Mouse (Mus musculus) stomach, embryonic 15.5 days (tissue): ENCODE results near the gene Gusb. TPM values are rescaled to one million over a fixed set of nuclear protein-coding genes. Genes with fewer than 3 reads are reported as not detected.

Source experiments
- ATAC-seq: fragments of 200-750 bp; cut with Nextera tagmentation; 2 replicates; pipeline ENCODE4 v1.8.0; 2017; ENCODE audit warnings: low read depth, moderate number of reproducible peaks, moderate TSS enrichment; ENCODE audit not compliant: insufficient read depth, low FRiP score
- H3K27ac ChIP-seq: fragments of 300-500 bp; sonication (generic); 2 replicates; pipeline ENCODE4 v1.5.1; 2015; ENCODE audit warnings: mild to moderate bottlenecking, inconsistent platforms
- H3K27me3 ChIP-seq: fragments of 300-500 bp; sonication (generic); replicated peaks from 2 replicates; pipeline ENCODE4 v1.6.1; 2015; ENCODE audit warnings: inconsistent platforms
- H3K36me3 ChIP-seq: fragments of 300-500 bp; sonication (generic); 2 replicates; pipeline ENCODE4 v1.6.1; 2015; ENCODE audit warnings: inconsistent platforms
- H3K4me1 ChIP-seq: fragments of 300-500 bp; sonication (generic); 2 replicates; pipeline ENCODE4 v1.6.1; 2015; ENCODE audit warnings: inconsistent platforms
- H3K4me2 ChIP-seq: fragments of 300-500 bp; sonication (generic); 2 replicates; pipeline ENCODE4 v1.6.1; 2015; ENCODE audit warnings: mild to moderate bottlenecking, inconsistent platforms
- H3K4me3 ChIP-seq: fragments of 300-500 bp; sonication (generic); replicated peaks from 2 replicates; pipeline ENCODE4 v1.5.1; 2015; ENCODE audit warnings: inconsistent platforms
- H3K9ac ChIP-seq: fragments of 300-500 bp; sonication (generic); 2 replicates; pipeline ENCODE4 v1.6.1; 2015; ENCODE audit warnings: inconsistent platforms
- H3K9me3 ChIP-seq: fragments of 300-500 bp; sonication (generic); 2 replicates; pipeline ENCODE4 v1.6.1; 2016; ENCODE audit warnings: inconsistent platforms
- WGBS: fragments of 180-500 bp; shearing (Covaris S2); methylation state at CpG from one replicate; pipeline ENCODE4 v1.1.7; 2015; 5-methylcytosine and 5-hydroxymethylcytosine counted together
- polyA plus RNA-seq: library from polyadenylated mRNA; unstranded; fragments of >200 nt; fragmentation: Nextera tagmentation; extraction: Ambion mirVana; gene quantifications from 2 replicates; pipeline ENCODE4 v1.2.1, GENCODE M21; 2015

The Gusb gene
- polyA plus RNA-seq, 1 experiment from 2014 or later, result 68.3 TPM

DNA sequence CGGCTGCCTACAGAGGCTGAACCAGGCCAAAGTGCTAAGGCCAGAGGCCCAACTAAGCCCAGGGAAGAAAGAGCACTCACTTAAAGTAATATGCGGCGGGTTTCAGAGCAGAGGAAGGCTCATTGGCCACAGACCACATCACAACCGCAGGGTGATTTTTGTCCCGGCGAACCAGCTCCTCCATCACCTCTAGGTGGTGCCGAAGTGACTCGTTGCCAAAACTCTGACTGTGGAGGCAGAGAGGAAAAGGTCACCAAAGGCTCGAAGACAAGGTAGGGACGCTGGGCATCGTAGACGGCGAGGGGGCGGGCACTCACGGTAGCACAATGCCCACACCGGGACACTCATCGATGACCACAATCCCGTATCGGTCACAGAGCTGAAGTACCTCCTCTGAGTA, 5.1 kb downstream of the Gusb start:
- no peak overlapping the region for H3K27ac ChIP-seq
- no peak overlapping the region for H3K9ac ChIP-seq
- no peak for ATAC-seq
- 68% methylated on average over 19 of the region's 19 CpGs for WGBS
- H3K27me3 ChIP-seq, result no peaks in the 10 kb centered on the region
- no peaks in the 10 kb centered on the region for H3K9me3 ChIP-seq
- peaks cover 11% of the 10 kb centered on the region; the same call in 1 of the 2 replicates for H3K4me1 ChIP-seq
- H3K4me3 ChIP-seq, result no peak overlapping the region
- no peak overlapping the region for H3K4me2 ChIP-seq
- H3K36me3 ChIP-seq, result 0 out of 2 replicates have a peak, but pooled peaks cover 8% of the 10 kb centered on the region

- H3K4me2 ChIP-seq, result no peak overlapping the region
- H3K27ac ChIP-seq, result no peak overlapping the region
- H3K4me3 ChIP-seq, result no peak overlapping the region
- ATAC-seq, result no peak
- H3K27me3 ChIP-seq, result no peaks in the 10 kb centered on the region
- H3K4me1 ChIP-seq, result no peaks in the 10 kb centered on the region
- no peaks in the 10 kb centered on the region for H3K9me3 ChIP-seq
- WGBS, result 91% methylated on average over 7 of the region's 7 CpGs
- H3K36me3 ChIP-seq, result 0 out of 2 replicates have a peak, but pooled peaks cover 8% of the 10 kb centered on the region
- H3K9ac ChIP-seq, result no peak overlapping the region
These were observed 7.9 kb downstream of the Gusb start for GRCm38 (mm10) chr5:129994989-129995388.

GRCm38 (mm10) chr5:129993374-129993773, 9.5 kb downstream of the Gusb start:
- no peak overlapping the region for H3K4me2 ChIP-seq
- H3K27ac ChIP-seq, result no peak overlapping the region
- no peaks in the 10 kb centered on the region for H3K27me3 ChIP-seq
- no peaks in the 10 kb centered on the region for H3K9me3 ChIP-seq
- H3K4me1 ChIP-seq, result no peaks in the 10 kb centered on the region
- ATAC-seq, result no peak
- no peak overlapping the region for H3K4me3 ChIP-seq
- H3K9ac ChIP-seq, result no peak overlapping the region
- WGBS, result 86% methylated on average over 14 of the region's 14 CpGs
- H3K36me3 ChIP-seq, result peaks cover 8% of the 10 kb centered on the region; the same call in 1 of the 2 replicates

DNA sequence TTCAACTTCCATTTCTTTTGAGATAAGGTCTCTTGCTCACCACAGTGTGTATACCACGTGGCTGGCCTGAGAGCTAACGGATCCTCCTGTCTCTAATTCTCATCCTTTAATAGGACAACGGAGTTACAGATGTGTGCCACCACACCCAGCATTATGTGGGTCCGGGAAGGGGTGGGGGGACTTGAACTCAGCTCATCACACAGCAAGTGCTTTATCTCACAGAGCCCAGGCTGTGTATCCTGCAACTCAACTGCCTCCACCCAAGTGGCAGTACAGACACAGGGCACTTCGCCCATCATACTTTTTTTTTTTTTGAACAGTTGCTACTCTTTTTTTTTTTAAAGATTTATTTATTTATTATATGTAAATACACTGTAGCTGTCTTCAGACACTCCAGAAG, 11.0 kb downstream of the Gusb start:
- Histone ChIP-seq H3K9ac (no peak overlapping the region), H3K27me3 (no peaks in the 10 kb centered on the region), H3K4me3 (no peak overlapping the region), H3K36me3 (peaks cover 7% of the 10 kb centered on the region; the same call in 1 of the 2 replicates), H3K4me1 (no peaks in the 10 kb centered on the region), H3K27ac (no peak overlapping the region), H3K4me2 (no peak overlapping the region), H3K9me3 (no peaks in the 10 kb centered on the region)
- 82% methylated on average over 5 of the region's 5 CpGs for WGBS
- peak; percentile 78 for ATAC-seq

DNA sequence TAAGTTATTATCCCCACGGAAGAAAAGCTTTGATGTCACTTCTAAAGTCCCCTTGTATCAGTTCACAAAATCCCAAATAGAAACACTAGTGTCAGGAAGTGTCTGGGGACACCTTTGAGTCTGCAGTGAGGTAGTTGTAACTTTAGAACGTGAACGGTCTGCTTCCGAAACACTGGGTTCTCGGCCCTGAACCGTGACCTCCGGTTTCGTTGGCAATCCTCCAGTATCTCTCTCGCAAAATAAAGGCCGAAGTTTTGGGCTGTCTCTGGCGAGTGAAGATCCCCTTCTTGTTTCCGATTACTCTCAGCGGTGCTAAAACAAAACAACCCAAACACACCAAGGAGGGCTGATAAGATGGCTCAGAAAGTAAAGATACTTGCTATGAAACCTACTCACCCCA, 13.5 kb downstream of the Gusb start:
- Histone ChIP-seq H3K4me1 (no peaks in the 10 kb centered on the region), H3K27me3 (no peaks in the 10 kb centered on the region), H3K9me3 (no peaks in the 10 kb centered on the region), H3K9ac (no peak overlapping the region), H3K4me2 (no peak overlapping the region), H3K4me3 (no peak overlapping the region), H3K27ac (no peak overlapping the region), H3K36me3 (no peaks in the 10 kb centered on the region; the same call in 1 of the 2 replicates)
- no peak for ATAC-seq
- WGBS, result 84% methylated on average over 13 of the region's 13 CpGs

GRCm38 (mm10) chr5:129980216-129980615, 22.6 kb downstream of the Gusb start:
- Histone ChIP-seq H3K36me3 (no peaks in the 10 kb centered on the region), H3K9ac (no peak overlapping the region), H3K27ac (no peak overlapping the region), H3K27me3 (no peaks in the 10 kb centered on the region), H3K4me1 (no peaks in the 10 kb centered on the region), H3K9me3 (no peaks in the 10 kb centered on the region), H3K4me2 (no peak overlapping the region), H3K4me3 (no peak overlapping the region)
- ATAC-seq, result no peak
- WGBS, result 42% methylated on average over 3 of the region's 3 CpGs

GRCm38 (mm10) chr5:129978608-129979007, 24.2 kb downstream of the Gusb start:
- ATAC-seq, result no peak
- H3K9me3 ChIP-seq, result no peaks in the 10 kb centered on the region
- H3K27me3 ChIP-seq, result no peaks in the 10 kb centered on the region
- no peak overlapping the region for H3K4me3 ChIP-seq
- H3K36me3 ChIP-seq, result no peaks in the 10 kb centered on the region
- no peak overlapping the region for H3K9ac ChIP-seq
- H3K4me1 ChIP-seq, result no peaks in the 10 kb centered on the region
- H3K4me2 ChIP-seq, result no peak overlapping the region
- no peak overlapping the region for H3K27ac ChIP-seq
- 84% methylated on average over 5 of the region's 5 CpGs for WGBS

DNA sequence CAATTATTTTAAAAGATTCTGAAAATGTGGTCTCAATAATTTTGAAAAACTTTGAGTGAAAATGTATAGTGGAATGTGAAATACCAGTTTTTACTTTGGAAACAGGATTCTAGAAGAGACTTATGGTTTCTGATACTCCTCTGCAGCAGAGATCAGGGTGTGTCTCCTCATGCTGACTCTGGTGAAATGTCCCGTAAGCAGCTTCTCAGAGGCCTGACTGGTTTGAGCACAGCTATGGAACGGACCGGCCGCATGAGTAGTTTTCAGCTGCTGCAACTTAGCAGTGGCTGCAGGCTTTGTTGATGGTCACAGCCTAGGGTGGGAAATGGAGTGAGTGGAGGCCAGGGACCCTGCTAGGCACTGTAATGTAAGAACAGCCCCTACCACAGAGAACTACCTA, 25.1 kb downstream of the Gusb start:
- Histone ChIP-seq H3K4me3 (no peak overlapping the region), H3K27ac (no peak overlapping the region), H3K27me3 (no peaks in the 10 kb centered on the region), H3K4me2 (no peak overlapping the region), H3K4me1 (no peaks in the 10 kb centered on the region), H3K9ac (no peak overlapping the region), H3K36me3 (no peaks in the 10 kb centered on the region), H3K9me3 (no peaks in the 10 kb centered on the region)
- no peak for ATAC-seq
- 85% methylated on average over 4 of the region's 4 CpGs for WGBS

GRCm38 (mm10) chr5:129974866-129975311, 28.0 kb downstream of the Gusb start:
- H3K4me2 ChIP-seq, result no peak overlapping the region
- H3K27me3 ChIP-seq, result no peaks in the 10 kb centered on the region
- H3K4me3 ChIP-seq, result no peak overlapping the region
- H3K27ac ChIP-seq, result no peak overlapping the region
- no peak overlapping the region for H3K9ac ChIP-seq
- no peaks in the 10 kb centered on the region for H3K36me3 ChIP-seq
- ATAC-seq, result peak; percentile 86; the same call in 1 of the 2 replicates
- H3K9me3 ChIP-seq, result no peaks in the 10 kb centered on the region
- 50% methylated on average over 4 of the region's 4 CpGs for WGBS
- no peaks in the 10 kb centered on the region for H3K4me1 ChIP-seq

DNA sequence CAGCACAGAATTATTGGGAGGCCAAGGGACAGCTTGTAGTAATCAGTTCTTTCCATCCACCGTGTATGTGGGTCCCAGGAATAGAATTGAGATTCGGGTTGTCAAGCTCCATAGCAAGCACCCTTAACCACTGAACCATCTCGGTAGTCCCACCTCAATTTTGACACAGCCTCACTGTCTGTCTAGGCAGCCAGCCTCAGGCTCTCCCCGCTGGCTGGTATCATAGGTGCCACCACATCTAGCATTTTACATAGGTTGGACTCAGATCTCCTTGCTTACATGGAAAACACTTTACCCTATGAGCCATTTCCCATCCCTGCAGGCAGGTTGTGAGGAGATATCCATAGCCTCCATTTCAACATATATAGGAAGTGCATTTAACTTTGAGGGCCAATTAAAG, 28.5 kb downstream of the Gusb start:
- ATAC-seq, result no peak
- WGBS, result 80% methylated on average over 4 of the region's 4 CpGs

DNA sequence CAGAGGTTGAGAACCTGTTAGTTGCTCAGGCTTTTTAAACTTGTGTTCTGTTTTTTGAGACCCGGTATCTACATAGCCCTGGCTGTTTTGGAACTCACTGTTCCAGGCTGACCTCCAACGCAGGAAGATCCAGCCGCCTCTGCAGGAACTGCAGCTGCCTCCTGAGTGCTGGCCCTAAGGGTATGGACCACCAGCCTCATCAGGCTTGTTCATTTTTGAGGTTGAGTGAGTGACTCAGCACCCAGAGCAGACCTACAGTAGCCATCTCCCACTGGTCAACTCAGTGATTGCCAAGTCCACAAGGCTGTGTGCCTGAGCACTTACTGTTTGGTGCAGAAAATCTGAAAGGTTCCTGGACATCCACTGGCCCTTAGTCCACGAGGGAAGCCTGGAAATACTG, 31.4 kb downstream of the Gusb start:
- 84% methylated on average over 4 of the region's 4 CpGs for WGBS
- Histone ChIP-seq H3K4me3 (no peak overlapping the region), H3K4me2 (no peak overlapping the region), H3K27me3 (no peaks in the 10 kb centered on the region), H3K27ac (no peak overlapping the region), H3K9me3 (no peaks in the 10 kb centered on the region), H3K4me1 (no peaks in the 10 kb centered on the region), H3K9ac (no peak overlapping the region), H3K36me3 (no peaks in the 10 kb centered on the region)
- ATAC-seq, result no peak

More for the DNA sequence above, 28.5 kb downstream of the Gusb start:
- Histone ChIP-seq H3K4me3 (no peak overlapping the region), H3K27me3 (no peaks in the 10 kb centered on the region), H3K27ac (no peak overlapping the region), H3K9ac (no peak overlapping the region), H3K4me1 (no peaks in the 10 kb centered on the region), H3K9me3 (no peaks in the 10 kb centered on the region), H3K36me3 (no peaks in the 10 kb centered on the region), H3K4me2 (no peak overlapping the region)

GRCm38 (mm10) chr5:129968417-129968816, 34.4 kb downstream of the Gusb start:
- Histone ChIP-seq H3K9me3 (no peaks in the 10 kb centered on the region), H3K4me3 (no peak overlapping the region), H3K4me2 (no peak overlapping the region), H3K4me1 (no peaks in the 10 kb centered on the region), H3K27me3 (no peaks in the 10 kb centered on the region), H3K27ac (no peak overlapping the region), H3K36me3 (no peaks in the 10 kb centered on the region; the same call in 1 of the 2 replicates), H3K9ac (no peak overlapping the region)
- WGBS, result 72% methylated on average over 7 of the region's 7 CpGs
- no peak for ATAC-seq

- no peaks in the 10 kb centered on the region; the same call in 1 of the 2 replicates for H3K36me3 ChIP-seq
These were observed 36.4 kb downstream of the Gusb start for GRCm38 (mm10) chr5:129966448-129966847.

More at GRCm38 (mm10) chr5:129966448-129966847, 36.4 kb downstream of the Gusb start:
- H3K9ac ChIP-seq, result no peak overlapping the region
- H3K4me2 ChIP-seq, result no peak overlapping the region
- no peak overlapping the region for H3K4me3 ChIP-seq
- 89% methylated on average over 3 of the region's 3 CpGs for WGBS
- ATAC-seq, result no peak
- H3K4me1 ChIP-seq, result no peaks in the 10 kb centered on the region
- H3K27ac ChIP-seq, result no peak overlapping the region
- no peaks in the 10 kb centered on the region for H3K27me3 ChIP-seq
- H3K9me3 ChIP-seq, result no peaks in the 10 kb centered on the region
